Comparison of ENCODE assay signal across 7 mouse cellular contexts in the genomic region with DNA sequence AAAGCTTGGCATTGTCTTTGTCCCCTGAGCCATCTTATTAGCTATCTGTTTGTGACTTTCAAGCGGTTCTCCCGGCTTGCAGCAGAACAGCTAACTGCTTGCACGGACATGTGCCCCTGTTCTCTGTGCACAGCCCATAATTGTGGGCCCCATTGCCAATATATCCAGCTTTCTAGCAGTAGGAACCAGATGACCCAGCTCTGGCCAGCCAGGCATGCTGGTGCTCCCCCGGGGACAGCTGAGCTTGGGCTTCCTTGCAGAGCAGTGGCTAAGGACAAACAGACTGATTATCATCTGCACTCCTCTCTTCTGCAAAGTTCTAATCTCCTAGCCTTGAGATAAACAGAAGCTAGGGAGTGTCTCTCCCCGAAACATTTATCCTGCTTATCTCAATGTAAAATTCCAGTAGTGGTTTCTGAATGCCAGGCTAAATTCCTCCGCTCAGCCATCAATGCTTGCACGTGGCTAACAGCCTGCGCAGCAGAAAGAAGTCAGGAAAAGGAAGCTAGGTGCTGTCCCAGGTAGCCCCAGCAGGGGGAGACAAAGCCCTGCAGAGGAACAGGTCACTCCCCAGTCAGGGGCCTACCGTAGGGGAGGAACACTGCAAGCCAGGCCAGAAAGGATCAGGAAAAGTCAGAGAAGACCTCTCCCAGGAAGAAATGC. TPM values are rescaled to one million over a fixed set of nuclear protein-coding genes. Genes with fewer than 3 reads are reported as not detected.
A peak's percentile ranks its signal among the peaks of the same experiment; 100 is the strongest.
DNase-seq lines count a peak whose midpoint lies in the region; ATAC-seq lines count a peak whose summit lies in the region.

No protein-coding gene starts in this region.

- peaks cover 22% of the 10 kb centered on the region; the same call in 1 of the 2 replicates for H3K4me1 ChIP-seq in intestine, embryonic 14.5 days (replicated peaks; ENCODE audit: control insufficient read depth, insufficient read depth, low read length)
- peaks cover 32% of the 10 kb centered on the region for H3K4me1 ChIP-seq in midbrain, embryonic 12.5 days

- H3K36me3 ChIP-seq in intestine, embryonic 14.5 days (ENCODE audit: control insufficient read depth, insufficient read depth, low read length), result no peaks in the 10 kb centered on the region
- H3K36me3 ChIP-seq in midbrain, embryonic 12.5 days, result no peaks in the 10 kb centered on the region

- WGBS in intestine, embryonic 14.5 days, result 18% methylated on average over 9 of the region's 9 CpGs
- WGBS in midbrain, embryonic 12.5 days, result 19% methylated on average over 9 of the region's 9 CpGs

- intact Hi-C loops in left cerebral cortex, postnatal 14 days (cut with DNase I), result loop anchor here (1.0 to 5.0 kb wide), 2 partner anchors 126 to 264 kb away; no protein-coding TSS in a partner anchor

- no peak overlapping the region for H3K27ac ChIP-seq in intestine, embryonic 14.5 days (ENCODE audit: low read depth)
- no peak overlapping the region for H3K27ac ChIP-seq in midbrain, embryonic 12.5 days (replicated peaks)

- no peaks in the 10 kb centered on the region for H3K9me3 ChIP-seq in intestine, embryonic 14.5 days (ENCODE audit: control insufficient read depth, low read length)
- H3K9me3 ChIP-seq in midbrain, embryonic 12.5 days, result no peaks in the 10 kb centered on the region

- no peaks in the 10 kb centered on the region for H3K27me3 ChIP-seq in intestine, embryonic 14.5 days (replicated peaks; ENCODE audit: control insufficient read depth, insufficient read depth, low read length)
- peaks cover 33% of the 10 kb centered on the region for H3K27me3 ChIP-seq in midbrain, embryonic 12.5 days

- H3K4me2 ChIP-seq in intestine, embryonic 14.5 days (ENCODE audit: low read length), result no peak overlapping the region
- no peak overlapping the region for H3K4me2 ChIP-seq in midbrain, embryonic 12.5 days (replicated peaks)

- peak; percentile 71 for ATAC-seq in intestine, embryonic 14.5 days (replicated peaks; ENCODE audit: low FRiP score, low TSS enrichment, low read depth)
- peak; percentile 50 for ATAC-seq in midbrain, embryonic 12.5 days (ENCODE audit: low FRiP score, low read depth)

- no peak overlapping the region for H3K4me3 ChIP-seq in intestine, embryonic 14.5 days (ENCODE audit: low read depth, low read length)
- H3K4me3 ChIP-seq in midbrain, embryonic 12.5 days, result no peak overlapping the region

- H3K9ac ChIP-seq in intestine, embryonic 14.5 days (ENCODE audit: low read length), result no peak overlapping the region
- H3K9ac ChIP-seq in midbrain, embryonic 12.5 days (replicated peaks), result 0 out of 2 replicates have a peak overlapping the region, but pooled peaks have one; percentile 15

- peak; percentile 93 for DNase-seq in adipocyte (ENCODE audit: low spot score)
- peak; percentile 87 for DNase-seq in embryo, embryonic 10 days (ENCODE audit: low spot score)
- peak; percentile 85 for DNase-seq in gastrocnemius, postnatal 25 days
- peak; percentile 99 for DNase-seq in intestine, embryonic 14.5 days (ENCODE audit: low spot score)
- DNase-seq in left cerebral cortex, postnatal 14 days (ENCODE audit: low spot score in 2 of 2), result peak; percentile 93 to 97
- peak; percentile 84 for DNase-seq in skeletal muscle tissue, adult 2 months (ENCODE audit: low read depth, low spot score)

RNA-seq across cellular contexts. Expression of a gene that starts 3.6 kb away (rescaled TPM):
- not detected for total RNA-seq in gastrocnemius, postnatal 25 days (2021)
- 21.2 and 22.8 TPM in 2 replicates for polyA plus RNA-seq in intestine, embryonic 14.5 days (2014; fragmentation: Nextera tagmentation; extraction: Ambion mirVana)
- total RNA-seq in left cerebral cortex, postnatal 14 days (2021), result under 1 TPM in 1 of 2 experiments, not detected in 1; 0.59 TPM
- polyA plus RNA-seq in midbrain, embryonic 12.5 days (2016; fragmentation: Nextera tagmentation; extraction: Ambion mirVana), result not detected in 2 replicates

RNA-seq across cellular contexts. Expression of a gene that starts 20.1 kb away (rescaled TPM):
- total RNA-seq in gastrocnemius, postnatal 25 days (2021), result not detected
- not detected in 2 replicates for polyA plus RNA-seq in intestine, embryonic 14.5 days (2014; fragmentation: Nextera tagmentation; extraction: Ambion mirVana)
- total RNA-seq in left cerebral cortex, postnatal 14 days (2021), result not detected
- not detected in 2 replicates for polyA plus RNA-seq in midbrain, embryonic 12.5 days (2016; fragmentation: Nextera tagmentation; extraction: Ambion mirVana)

RNA-seq across cellular contexts. Expression of a gene that starts 25.5 kb away (rescaled TPM):
- total RNA-seq in gastrocnemius, postnatal 25 days (2021), result 100 to 1,000 TPM; 143 to 163 TPM
- polyA plus RNA-seq in intestine, embryonic 14.5 days (2014; fragmentation: Nextera tagmentation; extraction: Ambion mirVana), result 60.4 and 65.3 TPM in 2 replicates
- total RNA-seq in left cerebral cortex, postnatal 14 days (2021), result 10 to 100 TPM; 73.3 to 77.0 TPM
- 18.7 and 19.8 TPM in 2 replicates for polyA plus RNA-seq in midbrain, embryonic 12.5 days (2016; fragmentation: Nextera tagmentation; extraction: Ambion mirVana)

RNA-seq across cellular contexts. Expression of a gene that starts 58.2 kb away (rescaled TPM):
- under 1 TPM; 0.26 to 0.51 TPM for total RNA-seq in gastrocnemius, postnatal 25 days (2021)
- 0.60 and 0.96 TPM in 2 replicates for polyA plus RNA-seq in intestine, embryonic 14.5 days (2014; fragmentation: Nextera tagmentation; extraction: Ambion mirVana)
- total RNA-seq in left cerebral cortex, postnatal 14 days (2021), result under 1 TPM; 0.51 to 0.64 TPM
- polyA plus RNA-seq in midbrain, embryonic 12.5 days (2016; fragmentation: Nextera tagmentation; extraction: Ambion mirVana), result 0.20 and 0.61 TPM in 2 replicates
